Mouse (Mus musculus) intestine, embryonic 16.5 days (tissue): ENCODE measurements at regions not wholly inside any gene's neighbourhood (a gene's known extent, or its start where the extent isn't known, plus 50 kb on each side); places are given as distances from the start of the nearest gene placed in this dataset.

Experiments
- ATAC-seq: fragments of 200-750 bp; cut with Nextera tagmentation; 2 replicates; pipeline ENCODE4 v1.8.0; 2017; ENCODE audit warnings: moderate TSS enrichment, moderate library complexity
- H3K27ac ChIP-seq: fragments of 300-500 bp; sonication (generic); 2 replicates; pipeline ENCODE4 v1.5.1; 2014; ENCODE audit warnings: mild to moderate bottlenecking, low read length
- H3K27me3 ChIP-seq: fragments of 300-500 bp; sonication (generic); replicated peaks from 2 replicates; pipeline ENCODE4 v1.6.1; 2014; ENCODE audit warnings: low read length, control low read depth, mixed read lengths; ENCODE audit not compliant: control insufficient read depth, insufficient read depth
- H3K36me3 ChIP-seq: fragments of 300-500 bp; sonication (generic); 2 replicates; pipeline ENCODE4 v1.6.1; 2014; ENCODE audit warnings: low read length, control low read depth; ENCODE audit not compliant: control insufficient read depth, insufficient read depth
- H3K4me1 ChIP-seq: fragments of 300-500 bp; sonication (generic); 2 replicates; pipeline ENCODE4 v1.6.1; 2014; ENCODE audit warnings: low read length, control low read depth, mixed read lengths; ENCODE audit not compliant: control insufficient read depth, insufficient read depth
- H3K4me2 ChIP-seq: fragments of 300-500 bp; sonication (generic); 2 replicates; pipeline ENCODE4 v1.6.1; 2014; ENCODE audit warnings: low read depth, low read length, control low read depth
- H3K4me3 ChIP-seq: fragments of 300-500 bp; sonication (generic); 2 replicates; pipeline ENCODE4 v1.5.1; 2014; ENCODE audit warnings: mild to moderate bottlenecking, low read length
- H3K9ac ChIP-seq: fragments of 300-500 bp; sonication (generic); 2 replicates; pipeline ENCODE4 v1.6.1; 2014; ENCODE audit warnings: low read depth, low read length
- H3K9me3 ChIP-seq: fragments of 300-500 bp; sonication (generic); 2 replicates; pipeline ENCODE4 v1.6.1; 2016; ENCODE audit warnings: low read length, control low read depth; ENCODE audit not compliant: control insufficient read depth
- WGBS: fragments of 180-500 bp; shearing (Covaris S2); extraction: QIAGEN DNeasy Blood & Tissue Kit; methylation state at CpG from one replicate; pipeline ENCODE4 v1.1.7; 2014; 5-methylcytosine and 5-hydroxymethylcytosine counted together

DNA sequence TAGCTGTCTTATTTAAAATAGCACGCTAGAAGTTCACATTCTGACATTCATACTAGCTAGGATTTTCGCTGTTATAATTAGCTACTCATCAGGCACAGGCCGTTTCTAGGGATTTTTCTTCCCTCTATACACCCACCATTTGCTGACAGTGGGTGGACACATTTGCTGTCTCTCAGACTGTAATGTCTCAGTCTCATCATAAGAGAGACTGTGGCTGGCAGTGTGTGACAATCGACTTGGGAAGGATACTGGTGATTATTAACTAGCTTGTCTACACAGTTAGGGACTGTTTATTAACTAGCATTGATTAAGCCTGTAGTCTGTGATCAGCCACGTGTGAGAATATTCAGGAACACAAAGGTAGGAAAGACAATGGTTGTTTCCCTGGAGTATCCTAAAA is 208.0 kb upstream of the Btbd3 start:
- no peak overlapping the region for H3K9ac ChIP-seq
- H3K4me1 ChIP-seq = 0 out of 2 replicates have a peak, but pooled peaks cover 2% of the 10 kb centered on the region
- 64% methylated on average over 5 of the region's 5 CpGs for WGBS
- H3K9me3 ChIP-seq = no peaks in the 10 kb centered on the region
- no peaks in the 10 kb centered on the region for H3K36me3 ChIP-seq
- ATAC-seq = no peak
- no peaks in the 10 kb centered on the region for H3K27me3 ChIP-seq
- H3K4me3 ChIP-seq = no peak overlapping the region
- H3K4me2 ChIP-seq = no peak overlapping the region
- no peak overlapping the region for H3K27ac ChIP-seq

DNA sequence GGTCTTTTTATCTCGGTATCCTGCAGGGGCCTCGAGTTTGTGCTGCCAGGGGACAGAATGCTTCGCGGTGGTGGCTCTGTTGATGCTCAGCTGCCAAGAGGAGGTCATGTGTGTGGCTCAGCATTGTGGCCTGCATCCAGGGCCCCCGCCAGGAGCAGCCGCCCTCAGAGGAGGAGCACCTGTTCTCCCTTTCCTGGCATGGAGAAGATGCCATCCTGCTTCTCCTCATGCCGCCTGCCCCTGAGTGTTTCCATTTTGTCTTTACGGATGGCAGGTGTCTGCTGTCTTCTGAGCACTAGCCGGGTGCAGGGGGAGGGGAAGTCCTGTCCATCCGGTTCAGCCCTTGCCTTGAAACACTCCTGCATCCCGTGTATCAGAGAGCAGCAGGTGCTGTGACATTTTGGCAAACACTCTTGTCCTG is 208.6 kb upstream of the Btbd3 start:
- no peak overlapping the region for H3K4me2 ChIP-seq
- ATAC-seq = no peak
- H3K4me3 ChIP-seq = no peak overlapping the region
- H3K4me1 ChIP-seq = 0 out of 2 replicates have a peak, but pooled peaks cover 2% of the 10 kb centered on the region
- no peak overlapping the region for H3K9ac ChIP-seq
- H3K27ac ChIP-seq = no peak overlapping the region
- H3K27me3 ChIP-seq = no peaks in the 10 kb centered on the region
- WGBS = 41% methylated on average over 11 of the region's 11 CpGs
- H3K36me3 ChIP-seq = no peaks in the 10 kb centered on the region
- H3K9me3 ChIP-seq = no peaks in the 10 kb centered on the region

DNA sequence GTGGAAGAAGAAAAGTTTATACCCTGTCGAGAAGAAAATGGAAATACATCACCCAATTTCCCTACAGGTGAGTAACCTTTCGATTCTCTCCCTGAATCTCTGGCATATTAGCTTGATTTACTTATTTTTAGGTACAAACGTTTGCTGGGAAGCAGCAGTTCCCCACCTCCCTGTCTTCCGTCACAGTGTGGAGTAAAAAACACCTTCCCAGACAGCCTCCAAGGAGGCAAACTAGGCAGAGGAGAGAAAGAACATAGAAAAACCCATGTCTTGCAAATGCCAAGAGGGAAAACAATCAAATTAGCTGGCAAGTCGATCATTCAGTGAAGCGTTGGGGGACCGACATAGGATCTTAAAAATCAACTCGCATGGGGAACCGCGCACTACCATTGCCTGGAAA is 209.0 kb upstream of the Btbd3 start:
- H3K36me3 ChIP-seq = no peaks in the 10 kb centered on the region
- H3K4me3 ChIP-seq = no peak overlapping the region
- ATAC-seq = no peak
- no peaks in the 10 kb centered on the region for H3K9me3 ChIP-seq
- no peaks in the 10 kb centered on the region for H3K27me3 ChIP-seq
- H3K9ac ChIP-seq = no peak overlapping the region
- no peak overlapping the region for H3K4me2 ChIP-seq
- WGBS = 71% methylated on average over 10 of the region's 10 CpGs
- H3K27ac ChIP-seq = no peak overlapping the region
- 0 out of 2 replicates have a peak, but pooled peaks cover 2% of the 10 kb centered on the region for H3K4me1 ChIP-seq

DNA sequence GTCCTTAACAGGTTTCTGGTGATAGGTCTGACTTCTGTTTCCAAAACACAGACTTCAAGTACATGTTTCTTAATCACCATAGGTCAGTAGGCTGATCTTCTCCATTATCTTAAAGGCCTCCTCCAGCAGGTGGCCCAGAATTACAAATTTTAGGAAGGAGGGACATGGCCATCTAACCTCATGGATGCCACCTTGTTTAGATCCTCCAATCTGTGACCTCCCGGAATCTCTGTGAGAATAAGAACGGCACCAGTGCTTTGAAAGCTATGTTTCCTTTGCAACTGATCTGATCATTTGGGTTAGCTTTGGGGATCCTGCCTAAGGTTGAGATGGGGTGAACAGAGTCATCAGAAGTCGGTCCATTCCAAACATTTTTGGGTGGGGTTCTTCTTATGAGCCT is 209.4 kb upstream of the Btbd3 start:
- no peaks in the 10 kb centered on the region for H3K9me3 ChIP-seq
- H3K4me2 ChIP-seq = no peak overlapping the region
- no peak overlapping the region for H3K27ac ChIP-seq
- 0 out of 2 replicates have a peak, but pooled peaks cover 2% of the 10 kb centered on the region for H3K4me1 ChIP-seq
- H3K4me3 ChIP-seq = no peak overlapping the region
- H3K36me3 ChIP-seq = no peaks in the 10 kb centered on the region
- 83% methylated on average over 3 of the region's 3 CpGs for WGBS
- H3K9ac ChIP-seq = no peak overlapping the region
- no peak for ATAC-seq
- H3K27me3 ChIP-seq = no peaks in the 10 kb centered on the region

GRCm38 (mm10) chr2:138045933-138046642 is 210.3 kb upstream of the Btbd3 start:
- Histone ChIP-seq H3K4me2 (no peak overlapping the region), H3K27ac (0 out of 2 replicates have a peak overlapping the region, but pooled peaks have one; percentile 41), H3K9me3 (no peaks in the 10 kb centered on the region), H3K4me3 (no peak overlapping the region), H3K4me1 (0 out of 2 replicates have a peak, but pooled peaks cover 2% of the 10 kb centered on the region), H3K36me3 (no peaks in the 10 kb centered on the region), H3K27me3 (no peaks in the 10 kb centered on the region), H3K9ac (no peak overlapping the region)
- ATAC-seq = no peak
- WGBS = 32% methylated on average over 5 of the region's 5 CpGs

- Histone ChIP-seq H3K27ac (0 out of 2 replicates have a peak overlapping the region, but pooled peaks have one; percentile 40), H3K27me3 (no peaks in the 10 kb centered on the region), H3K36me3 (no peaks in the 10 kb centered on the region), H3K9me3 (no peaks in the 10 kb centered on the region), H3K4me3 (no peak overlapping the region), H3K4me1 (0 out of 2 replicates have a peak, but pooled peaks cover 2% of the 10 kb centered on the region), H3K4me2 (no peak overlapping the region), H3K9ac (no peak overlapping the region)
- WGBS = 41% methylated on average over 6 of the region's 6 CpGs
- ATAC-seq = peak; percentile 28; the same call in 1 of the 2 replicates
Observed at GRCm38 (mm10) chr2:138040706-138041105, 215.7 kb upstream of the Btbd3 start.

GRCm38 (mm10) chr2:138040302-138040701 is 216.1 kb upstream of the Btbd3 start:
- Histone ChIP-seq H3K4me1 (no peaks in the 10 kb centered on the region), H3K36me3 (no peaks in the 10 kb centered on the region), H3K4me2 (no peak overlapping the region), H3K4me3 (no peak overlapping the region), H3K27ac (no peak overlapping the region), H3K27me3 (no peaks in the 10 kb centered on the region), H3K9me3 (no peaks in the 10 kb centered on the region), H3K9ac (no peak overlapping the region)
- 59% methylated on average over 5 of the region's 5 CpGs for WGBS
- peak; percentile 77 for ATAC-seq

DNA sequence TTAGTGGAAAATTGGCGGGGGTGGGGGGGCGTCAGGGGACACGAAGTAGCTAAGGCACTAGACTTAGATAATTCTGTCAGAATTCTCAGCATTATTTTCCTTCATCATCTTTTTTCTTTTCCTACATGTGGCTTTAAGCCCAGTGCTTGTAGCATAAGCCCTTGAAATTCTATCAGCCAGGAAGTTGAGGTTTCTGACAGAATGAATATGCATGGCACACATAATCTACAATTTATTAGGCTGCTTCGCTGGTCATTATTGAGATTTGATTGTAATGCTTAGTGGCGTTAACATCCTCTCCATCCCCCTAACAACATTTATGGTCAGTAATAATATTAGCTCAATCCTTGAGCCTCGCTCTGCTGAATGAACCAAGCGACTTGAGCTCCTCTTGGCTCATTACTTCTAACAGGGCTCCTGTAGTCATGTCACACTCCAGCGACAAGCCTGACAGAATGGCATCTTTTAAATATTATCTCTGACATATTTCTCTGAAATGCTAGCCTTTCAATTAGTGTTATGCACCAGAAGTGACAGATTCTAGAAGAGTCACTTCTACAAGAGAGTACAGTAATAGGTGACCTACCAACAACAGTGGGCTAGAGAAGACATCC is 222.1 kb upstream of the Btbd3 start:
- H3K9me3 ChIP-seq = no peaks in the 10 kb centered on the region
- H3K27me3 ChIP-seq = no peaks in the 10 kb centered on the region
- H3K27ac ChIP-seq = no peak overlapping the region
- H3K36me3 ChIP-seq = no peaks in the 10 kb centered on the region
- ATAC-seq = no peak
- H3K9ac ChIP-seq = no peak overlapping the region
- no peak overlapping the region for H3K4me3 ChIP-seq
- H3K4me1 ChIP-seq = no peaks in the 10 kb centered on the region
- H3K4me2 ChIP-seq = no peak overlapping the region
- WGBS = 83% methylated on average over 8 of the region's 8 CpGs

GRCm38 (mm10) chr2:138033379-138034122 is 222.8 kb upstream of the Btbd3 start:
- 30% methylated on average over 11 of the region's 11 CpGs for WGBS
- no peak for ATAC-seq
- H3K4me3 ChIP-seq = no peak overlapping the region

More at GRCm38 (mm10) chr2:138033379-138034122, 222.8 kb upstream of the Btbd3 start:
- H3K27ac ChIP-seq = no peak overlapping the region
- H3K4me2 ChIP-seq = no peak overlapping the region
- H3K36me3 ChIP-seq = no peaks in the 10 kb centered on the region
- H3K9ac ChIP-seq = no peak overlapping the region
- no peaks in the 10 kb centered on the region for H3K27me3 ChIP-seq
- H3K4me1 ChIP-seq = no peaks in the 10 kb centered on the region
- no peaks in the 10 kb centered on the region for H3K9me3 ChIP-seq
